Mouse (Mus musculus) adrenal gland, adult (tissue): ENCODE measurements around the gene Adamts9.

Experiments used
- DNase-seq, 2 experiments: peaks; one replicate each; pipeline ENCODE4 v3.0.0; 2022 to 2023; ENCODE audit warnings: low spot score in 1 of 2; ENCODE audit not compliant: inconsistent age in 2 of 2

The Adamts9 gene

GRCm38 (mm10) chr6:92928261-92928660 is 15.0 kb downstream of the Adamts9 start:
- DNase-seq, result no peak

GRCm38 (mm10) chr6:92924536-92924935 is 18.8 kb downstream of the Adamts9 start:
- DNase-seq, result no peak

GRCm38 (mm10) chr6:92921843-92922242 is 21.4 kb downstream of the Adamts9 start:
- DNase-seq, result peak; percentile 14 to 37

DNA sequence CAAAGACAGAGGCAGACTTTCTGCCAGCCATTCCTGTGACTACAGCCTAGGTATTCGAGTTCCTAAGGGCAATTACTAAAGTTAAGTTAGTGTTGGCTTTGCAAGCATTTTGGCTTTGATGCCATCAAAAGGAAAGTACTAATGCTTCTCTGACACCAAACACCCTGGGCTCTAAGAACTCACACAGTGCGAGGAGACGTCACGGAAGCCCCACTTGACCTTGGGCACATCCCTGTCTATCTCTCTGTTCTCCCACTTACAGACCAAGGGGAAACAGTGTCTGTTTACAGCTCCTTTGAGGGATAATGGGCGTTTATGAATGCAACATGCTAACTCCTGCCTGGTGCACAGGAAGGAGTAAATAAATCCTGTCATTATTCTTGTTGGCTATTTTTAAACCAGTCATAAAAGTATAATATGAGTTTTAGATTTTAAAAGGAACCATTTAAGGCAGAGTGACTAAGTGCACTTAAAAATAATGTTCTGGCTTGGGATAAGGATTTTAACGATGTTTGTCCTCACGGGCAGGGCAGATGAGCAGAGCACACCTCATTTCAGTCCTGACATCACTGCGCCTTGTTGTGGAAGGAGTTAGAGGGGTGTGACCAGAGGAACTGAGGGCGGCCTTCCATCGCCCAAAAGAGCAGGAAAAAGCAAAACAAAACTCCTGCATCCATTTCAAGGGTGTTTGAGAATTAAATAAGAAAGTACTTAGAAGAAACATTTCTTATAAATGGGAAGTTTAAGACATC is 22.2 kb downstream of the Adamts9 start:
- DNase-seq, result peak; percentile 15 to 55

DNA sequence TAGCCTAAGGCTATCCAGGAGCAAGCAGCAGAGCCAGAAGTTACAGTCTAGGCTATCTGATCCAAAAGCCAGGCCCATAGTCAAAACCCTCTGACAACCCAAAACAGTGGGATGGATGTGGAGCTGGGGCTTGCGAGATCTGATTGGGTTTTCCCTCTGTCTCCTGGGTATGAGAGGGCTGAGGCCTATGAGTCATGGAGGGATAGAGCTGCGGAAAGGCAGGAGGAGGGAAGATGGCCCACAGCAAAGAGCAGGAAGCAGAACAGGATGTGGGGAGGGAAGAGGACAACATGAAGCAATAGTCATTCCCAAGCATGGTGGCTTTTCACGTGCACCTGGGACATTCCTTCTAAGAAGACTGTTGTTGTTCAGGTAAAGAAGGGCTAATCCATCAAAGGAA is 32.7 kb downstream of the Adamts9 start:
- DNase-seq, result no peak

- no peak for DNase-seq
Measured at GRCm38 (mm10) chr6:92909361-92909760, 33.9 kb downstream of the Adamts9 start.

DNA sequence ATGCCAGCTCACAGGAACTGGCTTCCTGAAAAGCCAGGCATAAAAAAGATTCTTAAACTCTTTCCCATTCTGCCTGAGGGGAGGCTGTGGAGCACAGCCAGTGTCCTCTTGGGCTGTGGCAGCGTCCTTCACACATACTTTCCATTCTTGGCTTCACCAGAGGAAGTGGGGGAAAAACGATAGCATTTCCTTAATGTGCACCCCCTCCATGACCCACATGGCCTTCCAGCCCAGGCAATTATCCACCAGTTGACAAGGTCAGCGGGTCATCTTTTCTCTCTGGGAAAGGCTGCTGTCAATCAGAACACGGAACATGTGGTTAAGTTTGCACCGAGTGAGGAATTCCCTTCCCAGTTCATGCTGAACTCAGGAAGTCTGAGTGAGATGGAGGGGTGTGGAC is 37.4 kb downstream of the Adamts9 start:
- DNase-seq, result peak; percentile 24 to 63

DNA sequence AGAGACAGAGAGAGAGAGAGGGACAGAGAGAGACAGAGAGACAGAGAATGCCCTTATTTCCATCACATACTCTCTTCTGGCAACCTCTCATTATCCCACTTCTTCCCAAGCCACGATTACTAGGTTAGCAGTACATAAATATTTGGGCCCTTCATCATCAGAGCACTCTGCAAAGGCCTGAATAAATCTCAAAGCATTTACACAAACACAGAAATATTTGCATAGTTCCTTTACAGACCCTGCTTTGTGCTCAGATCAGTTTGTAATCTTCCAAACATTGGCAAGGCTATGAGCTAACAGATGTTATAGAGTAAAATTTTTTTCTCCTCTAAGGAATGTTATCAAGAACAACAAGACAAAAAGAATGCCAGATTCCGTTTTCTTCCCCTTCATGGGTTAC is 38.8 kb downstream of the Adamts9 start:
- no peak for DNase-seq

DNA sequence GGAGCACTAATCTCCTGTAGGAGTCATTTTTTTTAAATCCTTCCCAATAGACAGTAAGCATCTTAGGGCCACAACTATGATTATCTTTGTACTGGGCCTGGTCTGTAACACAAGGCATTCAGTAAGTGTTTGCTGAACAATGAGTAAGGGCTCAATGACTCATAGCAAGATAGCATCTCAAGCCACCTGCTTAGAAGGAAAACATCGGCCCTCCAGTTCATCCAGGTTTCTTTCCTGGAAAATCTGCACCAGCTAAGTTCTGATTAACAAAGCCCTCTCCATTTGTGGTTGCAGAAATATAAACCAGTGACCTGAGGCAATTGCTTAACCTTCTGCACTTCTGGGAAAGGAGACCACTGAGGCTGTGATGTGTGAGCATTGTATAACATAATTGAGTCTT is 39.3 kb downstream of the Adamts9 start:
- no peak for DNase-seq

DNA sequence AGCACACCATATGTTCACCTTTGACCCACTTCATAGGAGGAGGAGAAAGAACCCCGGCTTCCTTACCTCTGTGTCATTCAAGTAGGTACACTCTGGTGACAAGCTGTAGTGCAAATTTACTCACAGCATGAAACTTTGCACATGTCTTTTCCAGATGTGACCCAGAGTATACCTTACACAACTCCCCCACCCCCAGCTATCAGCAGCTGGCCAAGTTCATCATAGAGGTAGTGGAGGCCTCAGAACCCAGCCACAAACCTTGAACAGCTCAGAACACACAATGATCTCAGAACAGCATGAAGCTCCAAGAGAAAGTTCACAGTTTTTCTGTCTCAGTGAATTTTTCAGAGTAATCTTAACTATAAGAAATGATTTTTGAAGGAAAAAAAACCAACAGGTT is 51.8 kb downstream of the Adamts9 start:
- no peak for DNase-seq

- DNase-seq, result no peak
Measured at GRCm38 (mm10) chr6:92883131-92883900, 60.0 kb downstream of the Adamts9 start.

- DNase-seq, result no peak
Measured at GRCm38 (mm10) chr6:92882446-92882845, 60.8 kb downstream of the Adamts9 start.

DNA sequence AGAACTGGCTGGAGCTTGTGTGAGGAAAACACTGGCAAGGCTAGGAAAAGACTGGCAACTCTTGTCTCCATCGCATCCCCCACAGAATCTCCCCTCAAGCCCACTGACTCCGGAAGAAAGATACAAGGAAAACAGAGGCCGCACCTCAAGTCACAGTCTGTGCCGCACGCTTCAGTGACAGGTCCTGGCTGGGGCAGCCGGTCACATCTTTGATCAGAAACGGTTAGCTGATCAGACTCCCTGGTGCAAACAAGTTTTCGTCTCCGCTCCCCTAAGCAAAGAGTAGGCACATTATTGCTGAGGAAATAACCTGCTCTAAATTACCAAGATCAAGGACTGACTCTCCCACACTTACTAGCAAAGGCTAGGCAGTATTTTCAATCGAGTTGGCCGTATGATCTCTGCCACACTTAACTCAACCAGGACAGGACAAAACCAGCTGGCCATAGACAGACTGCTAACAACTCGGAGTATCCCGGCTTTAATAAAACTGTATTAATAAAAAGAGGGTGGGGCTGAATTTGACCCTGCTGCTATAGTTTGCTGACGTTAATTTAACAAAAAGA is 63.5 kb downstream of the Adamts9 start:
- no peak for DNase-seq

DNA sequence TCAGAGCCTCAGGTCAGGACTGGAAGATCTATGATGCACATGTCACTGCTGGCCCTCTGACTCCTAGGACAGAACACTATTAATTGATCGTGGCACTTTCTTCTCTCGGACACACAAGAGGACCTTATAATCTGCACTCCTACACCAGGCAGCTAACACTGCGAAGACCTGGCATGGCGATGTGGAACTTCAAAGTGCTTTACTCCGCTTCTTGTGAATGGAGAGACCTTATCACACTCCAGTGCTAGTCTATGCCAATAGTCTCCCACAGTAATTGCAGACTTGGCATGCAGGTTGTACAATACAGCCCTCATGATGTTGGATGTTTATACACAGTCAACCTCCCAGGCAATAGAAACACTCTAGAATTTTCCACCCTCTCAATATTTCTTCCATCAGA is 64.5 kb downstream of the Adamts9 start:
- DNase-seq, result no peak

- DNase-seq, result no peak
Measured at GRCm38 (mm10) chr6:92877236-92877635, 66.1 kb downstream of the Adamts9 start.

- no peak for DNase-seq
Measured at GRCm38 (mm10) chr6:92876121-92876520, 67.2 kb downstream of the Adamts9 start.

DNA sequence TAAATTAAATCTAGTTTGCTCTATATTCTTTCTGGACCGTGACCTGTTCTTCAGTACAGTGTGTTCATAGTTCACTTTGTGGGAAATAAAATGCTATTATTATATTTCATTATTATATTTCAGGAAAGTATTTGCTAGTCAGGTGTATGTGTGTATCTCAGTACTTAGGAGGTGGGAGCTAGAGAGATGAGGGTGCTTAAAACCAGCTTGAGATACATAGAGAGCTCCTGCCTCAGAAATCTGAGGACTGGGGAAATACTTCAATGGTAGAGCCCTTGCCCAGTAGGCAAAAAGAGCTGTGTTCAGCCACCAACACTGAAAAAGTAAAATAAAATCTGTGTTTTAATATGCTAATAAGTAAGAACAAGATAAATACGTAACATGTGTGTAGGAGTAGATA is 68.0 kb downstream of the Adamts9 start:
- DNase-seq, result no peak

GRCm38 (mm10) chr6:92874854-92875253 is 68.4 kb downstream of the Adamts9 start:
- peak; percentile 35 to 78 for DNase-seq

GRCm38 (mm10) chr6:92872766-92873165 is 70.5 kb downstream of the Adamts9 start:
- no peak for DNase-seq

GRCm38 (mm10) chr6:92871813-92872212 is 71.5 kb downstream of the Adamts9 start:
- no peak for DNase-seq

DNA sequence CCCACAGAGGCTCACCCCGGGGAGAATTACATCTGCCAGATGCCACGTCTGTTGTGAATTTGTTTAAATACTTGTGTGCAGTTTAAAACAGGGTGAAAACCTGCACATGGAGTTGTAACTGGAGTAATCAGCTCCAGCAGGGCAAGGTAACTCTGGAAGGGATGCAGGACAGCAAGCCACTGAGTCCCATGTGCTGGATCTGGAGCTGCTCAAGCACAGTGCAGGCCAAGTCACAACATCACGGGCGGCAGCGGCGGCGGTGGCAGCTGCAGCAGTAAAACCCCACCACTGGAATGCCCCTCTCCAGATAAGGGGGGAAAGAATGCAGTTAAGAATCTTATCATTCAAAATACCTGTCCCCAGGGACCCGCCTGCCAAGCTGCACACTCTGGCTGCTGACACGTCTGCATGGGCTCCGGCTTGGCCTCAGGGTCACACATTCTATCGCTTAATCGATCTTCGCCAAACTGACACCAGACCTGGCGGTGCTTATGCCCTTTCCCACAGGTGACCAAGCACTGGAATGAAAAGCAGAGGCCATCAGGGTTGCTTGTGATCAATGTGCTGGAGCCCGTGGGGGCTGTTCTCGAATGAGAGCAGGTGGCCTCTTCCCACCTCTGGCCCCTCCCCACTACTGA is 73.6 kb downstream of the Adamts9 start:
- no peak for DNase-seq
